Comparison of ENCODE assay signal across 31 mouse cellular contexts in the genomic region with DNA sequence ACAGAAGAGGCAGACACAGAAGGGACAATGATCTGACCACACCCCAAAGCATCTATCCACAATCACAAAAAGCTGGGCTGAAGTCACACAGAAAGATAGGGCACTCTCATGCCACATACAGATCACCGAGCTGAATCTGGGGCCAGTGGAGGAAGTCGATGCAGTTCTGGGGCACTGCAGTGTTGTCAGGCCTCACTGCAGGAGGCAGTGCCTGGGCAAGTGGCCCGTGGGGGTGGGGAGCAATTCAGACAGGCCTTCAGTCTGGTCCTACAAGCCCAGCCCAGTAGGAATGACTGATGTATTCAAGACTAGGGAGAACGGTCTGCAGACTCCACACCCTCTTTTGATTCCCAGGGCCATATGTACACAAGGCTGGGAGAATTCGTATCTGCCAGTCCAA. TPM values are rescaled to one million over a fixed set of nuclear protein-coding genes. Genes with fewer than 3 reads are reported as not detected.
DNase-seq lines count a peak whose midpoint lies in the region; ATAC-seq lines count a peak whose summit lies in the region.
"Had no signal": no experiment of that assay in that cellular context is flagged by ENCODE, and none has a peak within 500 bp of the region (broad histone marks: within the 10 kb centered on the region; RNA-seq: fewer than 3 reads in every experiment).

No protein-coding gene starts in this region.

- no peaks in the 10 kb centered on the region for H3K9me3 ChIP-seq in forebrain, embryonic 15.5 days
- H3K9me3 ChIP-seq: hindbrain, embryonic 10.5 days; intestine, embryonic 15.5 days had no signal

- H3K27ac ChIP-seq in forebrain, embryonic 15.5 days (replicated peaks), result no peak overlapping the region
- H3K27ac ChIP-seq: hindbrain, embryonic 10.5 days; hindbrain, postnatal 0 days; intestine, embryonic 15.5 days; liver, embryonic 14.5 days; macrophage; stomach, postnatal 0 days had no signal

- H3K4me2 ChIP-seq in forebrain, embryonic 15.5 days (replicated peaks), result no peak overlapping the region
- H3K4me2 ChIP-seq: intestine, embryonic 15.5 days had no signal

- H3K9ac ChIP-seq in forebrain, embryonic 15.5 days (replicated peaks), result no peak overlapping the region
- H3K9ac ChIP-seq: intestine, embryonic 15.5 days; liver, embryonic 14.5 days had no signal

- peaks cover 21% of the 10 kb centered on the region for H3K4me1 ChIP-seq in forebrain, embryonic 15.5 days

- peaks cover 3% of the 10 kb centered on the region; the same call in 1 of the 2 replicates for H3K27me3 ChIP-seq in forebrain, embryonic 15.5 days

- ATAC-seq in forebrain, embryonic 15.5 days (replicated peaks), result no peak
- no peak for ATAC-seq in activated CD4-positive, CD25-positive, alpha-beta regulatory T cell, adult 4 months
- ATAC-seq: forebrain, embryonic 14.5 days; hindbrain, postnatal 0 days; intestine, embryonic 15.5 days had no signal

- H3K36me3 ChIP-seq in forebrain, embryonic 15.5 days, result no peaks in the 10 kb centered on the region
- H3K36me3 ChIP-seq: hindbrain, embryonic 10.5 days; intestine, embryonic 15.5 days had no signal

- intact Hi-C loops in left cerebral cortex, postnatal 4 days (cut with DNase I), result loop anchor here (5.0 kb wide), 2 partner anchors 48 to 88 kb away; no protein-coding TSS in a partner anchor

- no peak overlapping the region for H3K4me3 ChIP-seq in forebrain, embryonic 15.5 days
- H3K4me3 ChIP-seq: hindbrain, embryonic 10.5 days; intestine, embryonic 15.5 days had no signal

- DNase-seq in left cerebral cortex, postnatal 4 days, result peak; percentile 76
- no peak for DNase-seq in left cerebral cortex, adult 18-20 months (ENCODE audit: low spot score in 2 of 2)
- peak; percentile 73 for DNase-seq in cerebellum, adult 11 months
- DNase-seq in cerebellum, adult 9-10 months, result peak; percentile 86
- peak; percentile 75 to 83 for DNase-seq in cerebellum, postnatal 36 days
- DNase-seq in layer of hippocampus, adult 18-20 months (ENCODE audit: low spot score in 2 of 2), result no peak
- DNase-seq: adrenal gland, postnatal 10 days; gastrocnemius, postnatal 25 days; heart, postnatal 14 days; kidney, adult 2 months; kidney, postnatal 4 days; layer of hippocampus, postnatal 36 days; liver; lung, adult 2 months; lung, postnatal 10 days; midbrain, embryonic 14.5 days; right cerebral cortex, postnatal 25 days; spleen, adult 18-20 months; thymus, adult 2 months; thymus, postnatal 36 days had no signal

- WGBS in forebrain, embryonic 15.5 days, result 38% methylated on average over 5 of the region's 5 CpGs

RNA-seq across cellular contexts. Expression of a gene that starts 2.8 kb away (rescaled TPM):
- total RNA-seq in left cerebral cortex, postnatal 4 days (2021), result 10 to 100 TPM; 63.1 to 63.3 TPM
- 100 to 1,000 TPM; 128 to 135 TPM for total RNA-seq in left cerebral cortex, adult 18-20 months (2021)
- 18.1 and 21.9 TPM in 2 replicates for polyA plus RNA-seq in forebrain, embryonic 15.5 days (2015; fragmentation: Nextera tagmentation; extraction: Ambion mirVana)
- 100 to 1,000 TPM; 108 to 117 TPM for total RNA-seq in layer of hippocampus, adult 18-20 months (2021)
- polyA plus RNA-seq in activated CD4-positive, CD25-positive, alpha-beta regulatory T cell, adult 4 months (2017; shearing (Covaris generic)), result not detected
- total RNA-seq: MEL; neutrophil, adult 5-6 weeks had no signal
- polyA plus RNA-seq: macrophage had no signal

RNA-seq across cellular contexts. Expression of a gene that starts 34.6 kb away (rescaled TPM):
- 1 to 10 TPM; 4.8 to 6.4 TPM for total RNA-seq in left cerebral cortex, postnatal 4 days (2021)
- 10 to 100 TPM; 30.6 to 37.2 TPM for total RNA-seq in left cerebral cortex, adult 18-20 months (2021)
- polyA plus RNA-seq in forebrain, embryonic 15.5 days (2015; fragmentation: Nextera tagmentation; extraction: Ambion mirVana), result 2.9 and 3.7 TPM in 2 replicates
- 10 to 100 TPM; 41.1 to 45.8 TPM for total RNA-seq in layer of hippocampus, adult 18-20 months (2021)
- 1 to 10 TPM; 2.9 to 4.2 TPM for polyA plus RNA-seq in activated CD4-positive, CD25-positive, alpha-beta regulatory T cell, adult 4 months (2017; shearing (Covaris generic))

Comparison
In these comparisons a context has a peak if more than half of its experiments do, and no peak if none do; other contexts are left out.
1. DNase-seq: peak in left cerebral cortex, postnatal 4 days (single experiment), cerebellum, adult 11 months (single experiment), cerebellum, adult 9-10 months (single experiment) and cerebellum, postnatal 36 days (2 of 2); none in left cerebral cortex, adult 18-20 months (0 of 2) and layer of hippocampus, adult 18-20 months (0 of 2).
2. RNA of a gene that starts 34.6 kb away (total RNA-seq): 41.1 to 45.8 TPM in layer of hippocampus, adult 18-20 months and 30.6 to 37.2 TPM in left cerebral cortex, adult 18-20 months; 4.8 to 6.4 TPM in left cerebral cortex, postnatal 4 days; every median in the first group is over 4 times any median in the second.